Mouse (Mus musculus): Measurements from ENCODE around the gene Atf7ip.

- TF ChIP-seq CTCF (IDR thresholded peaks at IDR 0.05; ENCODE audit: borderline replicate concordance, insufficient read depth, low read length), result no peak
- TF ChIP-seq POLR2A (IDR thresholded peaks at IDR 0.05; ENCODE audit: low read depth, low read length), result no peak
These were observed 38.1 kb upstream of the Atf7ip start for GRCm38 (mm10) chr6:136467837-136468236.
